Mouse (Mus musculus): Measurements from ENCODE around the gene Paxx. TPM values are rescaled to one million over a fixed set of nuclear protein-coding genes. Genes with fewer than 3 reads are reported as not detected.
"Not testable (repeated sequence)": the region's sequence is repeated elsewhere in the genome, so short reads cannot be mapped to it uniquely, and the experiment has no call there.

Gene Paxx
- total RNA-seq, 1 experiment from 2014 or later = 19.8 TPM

DNA sequence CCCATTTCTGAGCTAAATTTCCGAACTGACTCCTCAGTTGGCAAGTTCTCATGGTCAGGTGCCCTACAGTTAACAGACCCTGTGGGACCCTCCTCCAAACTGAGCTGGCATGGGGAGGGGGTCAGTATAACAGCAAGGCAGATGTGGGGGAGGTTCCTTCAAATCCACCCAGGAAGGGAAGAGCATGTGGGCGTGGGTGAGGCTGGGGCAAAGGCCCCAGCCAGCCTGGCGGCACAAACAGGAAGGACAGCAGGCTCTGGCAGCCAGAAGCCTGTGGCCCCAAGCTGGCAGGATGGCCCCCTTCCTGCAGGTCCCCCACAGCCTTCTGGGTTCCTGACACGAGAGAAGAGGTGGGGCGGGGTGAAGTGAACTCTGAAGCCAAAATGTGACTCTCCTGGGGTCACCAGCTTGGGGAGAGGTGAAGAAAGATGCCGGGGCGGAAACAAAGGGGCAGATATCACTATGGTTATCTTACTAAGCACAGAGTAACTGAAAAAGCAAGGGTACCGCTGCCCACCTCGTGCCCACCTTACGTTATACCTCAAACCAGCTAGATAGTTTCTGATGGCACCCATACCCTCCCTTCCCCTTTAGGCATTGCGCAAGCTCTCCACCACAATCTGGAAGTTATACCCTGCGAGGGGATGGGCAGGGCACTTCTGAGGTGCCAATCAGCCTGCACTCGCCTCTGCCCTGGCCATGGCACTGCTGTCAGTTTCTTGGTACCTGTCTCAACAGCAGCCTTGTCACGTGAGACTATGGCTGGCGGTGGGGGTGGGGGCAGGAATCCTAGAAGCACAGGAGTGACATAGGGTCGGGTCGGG is 38.1 kb downstream of the Paxx start, which contains the start of gene Fut7:
TSS of gene Fut7 (plus strand) at position 681 of the 824 bp plus-strand sequence.
- ATAC-seq (replicated peaks; ENCODE audit: low read depth, poor library complexity, severe bottlenecking) = peak; percentile 67

DNA sequence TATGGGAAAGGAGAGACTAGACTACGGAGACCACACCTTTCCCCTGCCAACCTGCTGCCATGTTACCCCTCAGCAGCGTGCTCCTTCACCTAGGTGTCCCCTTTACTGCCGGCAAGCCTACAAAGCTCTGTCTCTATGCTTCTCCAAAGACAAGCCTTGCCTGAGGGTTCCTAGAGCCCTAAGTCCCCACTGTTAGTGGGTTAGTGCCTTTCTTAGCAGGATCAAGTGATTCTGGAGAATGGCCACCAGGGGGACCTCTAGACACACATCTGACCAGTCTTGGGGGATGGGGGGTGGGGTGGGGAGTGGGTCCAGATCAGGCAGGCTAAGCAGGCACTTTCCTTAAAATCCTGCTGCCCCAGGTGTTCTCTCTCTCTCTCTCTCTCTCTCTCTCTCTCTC is 39.0 kb downstream of the Paxx start:
- 0 out of 2 replicates have a peak, but pooled peaks have one; percentile 19 for ATAC-seq (replicated peaks; ENCODE audit: low read depth, poor library complexity, severe bottlenecking)

DNA sequence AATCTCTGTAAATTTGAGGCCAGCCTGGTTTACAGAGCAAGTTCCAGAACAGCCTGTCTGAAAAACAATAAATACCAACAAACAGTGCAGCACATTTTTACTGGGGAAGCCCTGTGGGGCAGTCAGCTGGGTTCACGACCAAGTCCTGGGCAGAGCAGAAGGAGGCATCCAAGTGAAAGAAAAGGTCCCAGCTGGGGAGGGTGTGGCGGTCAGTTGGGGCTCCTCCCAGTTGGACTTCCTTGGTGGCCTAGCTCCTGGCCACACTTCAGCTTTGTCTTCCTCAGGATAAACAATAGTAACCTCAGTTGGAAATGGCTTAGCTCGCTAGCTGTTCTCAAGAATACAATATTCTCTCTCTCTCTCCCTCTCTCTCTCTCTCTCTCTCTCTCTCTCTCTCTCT is 43.5 kb downstream of the Paxx start:
- ATAC-seq (replicated peaks; ENCODE audit: low read depth, poor library complexity, severe bottlenecking) = no peak

DNA sequence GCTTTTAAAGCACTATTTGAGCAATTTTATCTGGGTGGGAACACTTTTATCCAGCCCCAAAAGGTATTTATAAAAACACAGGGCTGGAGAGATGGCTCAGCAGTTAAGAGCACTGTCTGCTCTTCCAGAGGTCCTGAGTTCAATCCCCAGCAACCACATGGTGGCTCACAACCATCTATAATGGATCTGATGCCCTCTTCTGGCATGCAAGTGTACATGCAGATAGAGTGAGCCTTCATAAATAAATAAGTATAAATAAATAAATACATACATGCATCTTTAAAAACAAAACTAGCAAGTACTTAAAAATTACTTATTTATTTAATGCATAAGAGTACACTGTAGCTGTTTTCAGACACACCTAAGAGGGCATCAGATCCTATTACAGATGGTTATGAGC is 47.5 kb downstream of the Paxx start:
- not testable (repeated sequence) for ATAC-seq (replicated peaks; ENCODE audit: low read depth, poor library complexity, severe bottlenecking)

DNA sequence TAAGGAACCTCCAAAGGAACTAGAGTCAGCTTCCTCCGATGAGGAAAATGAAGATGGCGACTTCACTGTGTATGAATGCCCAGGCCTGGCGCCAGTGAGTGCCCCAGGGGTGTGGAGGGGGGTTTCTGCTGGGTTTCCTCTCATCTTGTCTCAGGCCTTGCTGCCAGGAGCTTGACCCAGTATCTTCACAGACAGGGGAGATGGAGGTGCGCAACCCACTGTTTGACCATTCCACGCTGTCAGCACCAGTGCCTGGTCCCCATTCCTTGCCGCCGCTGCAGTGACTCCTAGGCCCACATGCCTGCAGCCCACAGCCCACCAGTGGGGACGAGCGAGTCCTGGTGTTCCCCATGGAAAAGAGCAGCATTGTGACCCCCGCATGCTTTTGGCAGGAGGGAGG is 52.0 kb downstream of the Paxx start:
- no peak for ATAC-seq (replicated peaks; ENCODE audit: low read depth, poor library complexity, severe bottlenecking)

Other genes starting within 250 kb of the Paxx start
- 28.8 and 47.4 TPM in 2 replicates for gene Nelfb, start 249.6 kb downstream of the Paxx start, total RNA-seq (2017)
- gene Stpg3, start 246.5 kb downstream of the Paxx start, total RNA-seq (2017) = not detected in 2 replicates
- not detected in 2 replicates for gene Fam166a, start 242.3 kb downstream of the Paxx start, total RNA-seq (2017)
- 486 and 513 TPM in 2 replicates for gene Tubb4b, start 236.4 kb downstream of the Paxx start, total RNA-seq (2017)
- gene Slc34a3, start 226.7 kb downstream of the Paxx start, total RNA-seq (2017) = not detected in 2 replicates
- gene Rnf224, start 224.3 kb downstream of the Paxx start, total RNA-seq (2017) = not detected in 2 replicates
- gene Rnf208, start 218.8 kb downstream of the Paxx start, total RNA-seq (2017) = 0.37 and 0.82 TPM in 2 replicates
- gene Cysrt1, start 218.6 kb downstream of the Paxx start, total RNA-seq (2017) = not detected in 2 replicates
- gene AL732309.1, start 214.2 kb downstream of the Paxx start, total RNA-seq (2017) = 0.50 and 0.87 TPM in 2 replicates
- gene Tmem203, start 205.7 kb downstream of the Paxx start, total RNA-seq (2017) = 11.3 and 13.0 TPM in 2 replicates
- gene Tprn, start 198.5 kb downstream of the Paxx start, total RNA-seq (2017) = 12.4 and 17.0 TPM in 2 replicates
- 65.1 and 73.3 TPM in 2 replicates for gene Ssna1, start 188.7 kb downstream of the Paxx start, total RNA-seq (2017)
- gene Anapc2, start 188.6 kb downstream of the Paxx start, total RNA-seq (2017) = 35.1 and 53.1 TPM in 2 replicates
- gene Tmem210, start 172.9 kb downstream of the Paxx start, total RNA-seq (2017) = not detected in 2 replicates
- gene Lrrc26, start 171.2 kb downstream of the Paxx start, total RNA-seq (2017) = not detected in 2 replicates
- not detected in 2 replicates for gene Grin1, start 141.9 kb downstream of the Paxx start, total RNA-seq (2017)
- gene Man1b1, start 128.8 kb downstream of the Paxx start, total RNA-seq (2017) = 40.8 and 41.3 TPM in 2 replicates
- gene Dpp7, start 104.7 kb downstream of the Paxx start, total RNA-seq (2017) = 13.3 and 19.2 TPM in 2 replicates
- 8.5 and 8.9 TPM in 2 replicates for gene Uap1l1, start 95.4 kb downstream of the Paxx start, total RNA-seq (2017)
- gene Sapcd2, start 88.8 kb downstream of the Paxx start, total RNA-seq (2017) = 15.1 and 17.4 TPM in 2 replicates
- gene Entpd2, start 65.2 kb downstream of the Paxx start, total RNA-seq (2017) = not detected in 2 replicates
- gene Npdc1, start 61.7 kb downstream of the Paxx start, total RNA-seq (2017) = 0.64 TPM in 1 of 2 replicates, not detected in the other
- 23.5 and 27.8 TPM in 2 replicates for gene Fut7, start 37.8 kb downstream of the Paxx start, total RNA-seq (2017)
- gene Abca2, start 32.4 kb downstream of the Paxx start, total RNA-seq (2017) = 31.5 and 49.9 TPM in 2 replicates
- gene Clic3, start 4.3 kb downstream of the Paxx start, total RNA-seq (2017) = not detected in 2 replicates
- 4.1 TPM in 1 of 2 replicates, not detected in the other for gene Ptgds, start 9.0 kb upstream of the Paxx start, total RNA-seq (2017)
- gene Lcn12, start 32.8 kb upstream of the Paxx start, total RNA-seq (2017) = not detected in 2 replicates
- 16.6 and 21.4 TPM in 2 replicates for gene Fbxw5, start 39.7 kb upstream of the Paxx start, total RNA-seq (2017)
- 0.19 and 2.7 TPM in 2 replicates for gene C8g, start 40.6 kb upstream of the Paxx start, total RNA-seq (2017)
- 11.5 and 15.8 TPM in 2 replicates for gene Traf2, start 85.8 kb upstream of the Paxx start, total RNA-seq (2017)
- gene Edf1, start 96.8 kb upstream of the Paxx start, total RNA-seq (2017) = 57.2 and 84.7 TPM in 2 replicates
- gene Mamdc4, start 113.8 kb upstream of the Paxx start, total RNA-seq (2017) = 3.4 TPM in 1 of 2 replicates, not detected in the other
- gene Phpt1, start 114.1 kb upstream of the Paxx start, total RNA-seq (2017) = 33.5 and 40.8 TPM in 2 replicates
- 0.55 TPM in 1 of 2 replicates, not detected in the other for gene Ajm1, start 120.7 kb upstream of the Paxx start, total RNA-seq (2017)
- 78.2 and 83.9 TPM in 2 replicates for gene Rabl6, start 147.4 kb upstream of the Paxx start, total RNA-seq (2017)
- gene Ccdc183, start 156.6 kb upstream of the Paxx start, total RNA-seq (2017) = not detected in 2 replicates
- 6.4 and 23.9 TPM in 2 replicates for gene Tmem141, start 160.9 kb upstream of the Paxx start, total RNA-seq (2017)
- gene Fcna, start 166.9 kb upstream of the Paxx start, total RNA-seq (2017) = 1.6 and 2.4 TPM in 2 replicates
- not detected in 2 replicates for gene Lcn8, start 192.0 kb upstream of the Paxx start, total RNA-seq (2017)
- not detected in 2 replicates for gene Lcn5, start 196.9 kb upstream of the Paxx start, total RNA-seq (2017)
- gene Lcn6, start 215.7 kb upstream of the Paxx start, total RNA-seq (2017) = not detected in 2 replicates
- gene Lcn10, start 221.6 kb upstream of the Paxx start, total RNA-seq (2017) = not detected in 2 replicates
- not detected in 2 replicates for gene Obp2a, start 238.9 kb upstream of the Paxx start, total RNA-seq (2017)
- 7.8 and 9.7 TPM in 2 replicates for gene Bmyc, start 245.6 kb upstream of the Paxx start, total RNA-seq (2017)

Data from common myeloid progenitor, adult 5-6 weeks (primary cell).